Mouse (Mus musculus): Measurements from ENCODE around the gene Umod. TPM values are rescaled to one million over a fixed set of nuclear protein-coding genes. Genes with fewer than 3 reads are reported as not detected.

The Umod gene
- polyA plus RNA-seq, 1 experiment from 2014 or later = not detected

DNA sequence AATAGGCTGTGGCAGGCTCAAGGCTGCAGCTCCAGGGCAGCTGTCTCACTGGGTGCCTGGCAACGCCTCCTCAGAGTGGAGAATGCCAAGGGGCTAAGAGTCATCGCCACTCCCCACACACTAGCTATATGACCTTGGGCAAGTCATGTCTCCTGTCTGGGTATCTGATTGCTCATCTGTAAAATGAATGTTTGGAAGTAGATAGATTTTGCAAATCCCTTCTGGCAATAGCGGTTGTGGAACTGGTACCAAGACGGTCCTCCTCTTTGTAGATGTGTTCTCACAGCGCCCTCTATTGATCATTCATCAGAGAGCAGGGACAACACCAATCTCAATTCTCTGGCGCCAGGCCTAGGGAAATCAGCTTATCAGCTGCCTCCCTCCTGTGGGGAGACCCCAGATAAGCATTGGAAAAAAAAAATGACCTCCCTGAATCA lies 51.9 kb downstream of the Umod start:
- no peak overlapping the region for H3K4me3 ChIP-seq
- H3K27me3 ChIP-seq (replicated peaks) = no peaks in the 10 kb centered on the region
- no peak overlapping the region for H3K9ac ChIP-seq
- no peak for ATAC-seq (ENCODE audit: extremely low read depth, insufficient number of reproducible peaks, low FRiP score, low TSS enrichment)
- H3K4me2 ChIP-seq = no peak overlapping the region
- H3K27ac ChIP-seq (replicated peaks) = no peak overlapping the region
- H3K36me3 ChIP-seq = no peaks in the 10 kb centered on the region
- no peaks in the 10 kb centered on the region for H3K4me1 ChIP-seq
- WGBS = 13% methylated on average over 6 of the region's 6 CpGs
- H3K9me3 ChIP-seq = no peaks in the 10 kb centered on the region

DNA sequence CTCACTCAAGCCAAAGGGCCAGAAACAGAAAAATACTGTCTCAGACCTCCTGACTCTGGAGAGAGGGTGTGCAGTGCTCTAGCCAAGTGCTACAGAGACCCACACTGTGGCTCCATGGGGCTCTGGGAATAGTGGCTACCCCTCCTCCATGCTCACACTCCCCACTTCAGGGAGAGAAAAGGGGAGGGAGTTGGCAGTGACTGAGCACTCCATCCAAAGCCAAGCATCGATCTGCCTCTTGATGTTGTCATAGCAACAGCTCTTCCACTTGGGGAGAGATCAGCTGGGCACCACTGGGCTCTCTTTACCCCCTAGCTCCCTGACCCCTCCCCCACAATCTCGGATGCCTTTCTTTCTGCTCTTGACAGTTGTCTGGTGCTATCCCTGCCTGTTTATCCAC lies 58.4 kb downstream of the Umod start:
- Histone ChIP-seq H3K9me3 (no peaks in the 10 kb centered on the region), H3K4me3 (no peak overlapping the region), H3K27ac (replicated peaks) (no peak overlapping the region), H3K36me3 (no peaks in the 10 kb centered on the region), H3K4me2 (no peak overlapping the region), H3K4me1 (no peaks in the 10 kb centered on the region), H3K9ac (no peak overlapping the region), H3K27me3 (replicated peaks) (no peaks in the 10 kb centered on the region)
- no peak for ATAC-seq (ENCODE audit: extremely low read depth, insufficient number of reproducible peaks, low FRiP score, low TSS enrichment)
- WGBS = 0% methylated on average over 2 of the region's 2 CpGs

DNA sequence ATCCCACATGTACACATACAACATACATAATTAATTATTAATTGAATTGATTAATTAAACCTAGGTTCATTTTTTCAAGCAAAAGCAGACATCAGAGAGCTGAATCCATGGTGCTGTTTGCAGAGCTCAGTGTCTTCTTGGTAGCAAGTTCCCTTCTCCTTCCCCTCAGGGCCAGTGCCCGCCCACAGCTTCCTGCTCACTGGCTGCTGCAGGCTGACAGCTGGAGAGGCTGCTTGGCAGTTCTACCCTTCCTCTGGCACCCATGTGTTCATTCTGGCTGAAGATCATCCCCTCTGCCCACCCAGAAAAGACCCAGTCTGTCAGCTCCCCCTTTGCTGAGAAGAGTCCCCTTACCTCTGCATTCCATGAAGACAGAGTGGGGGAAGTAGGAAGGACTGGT lies 60.6 kb downstream of the Umod start:
- Histone ChIP-seq H3K27ac (replicated peaks) (no peak overlapping the region), H3K27me3 (replicated peaks) (no peaks in the 10 kb centered on the region), H3K4me1 (no peaks in the 10 kb centered on the region), H3K9ac (no peak overlapping the region), H3K36me3 (no peaks in the 10 kb centered on the region), H3K4me3 (no peak overlapping the region), H3K9me3 (no peaks in the 10 kb centered on the region), H3K4me2 (no peak overlapping the region)
- WGBS = 75% methylated on average over 1 of the region's 1 CpGs
- no peak for ATAC-seq (ENCODE audit: extremely low read depth, insufficient number of reproducible peaks, low FRiP score, low TSS enrichment)

Other genes with a start within 250 kb of the Umod start
- gene Gp2, start 20.0 kb downstream of the Umod start, polyA plus RNA-seq (2015; fragmentation: Nextera tagmentation; extraction: Ambion mirVana) = not detected in 2 replicates
- gene Acsm5, start 40.2 kb upstream of the Umod start, polyA plus RNA-seq (2015; fragmentation: Nextera tagmentation; extraction: Ambion mirVana) = not detected in 2 replicates
- gene Pdilt, start 44.2 kb upstream of the Umod start, polyA plus RNA-seq (2015; fragmentation: Nextera tagmentation; extraction: Ambion mirVana) = not detected in 2 replicates
- gene Acsm2, start 75.1 kb upstream of the Umod start, polyA plus RNA-seq (2015; fragmentation: Nextera tagmentation; extraction: Ambion mirVana) = not detected in 2 replicates
- 0.09 and 0.17 TPM in 2 replicates for gene Acsm1, start 127.7 kb upstream of the Umod start, polyA plus RNA-seq (2015; fragmentation: Nextera tagmentation; extraction: Ambion mirVana)
- gene Acsm4, start 210.7 kb upstream of the Umod start, polyA plus RNA-seq (2015; fragmentation: Nextera tagmentation; extraction: Ambion mirVana) = not detected in 2 replicates
- gene Thumpd1, start 241.5 kb upstream of the Umod start, polyA plus RNA-seq (2015; fragmentation: Nextera tagmentation; extraction: Ambion mirVana) = 50.1 and 50.3 TPM in 2 replicates